Mouse (Mus musculus) lung, embryonic 15.5 days (tissue): ENCODE data around the gene Ubc. TPM values are rescaled to one million over a fixed set of nuclear protein-coding genes. Genes with fewer than 3 reads are reported as not detected.
"Not testable (repeated sequence)": the region's sequence is repeated elsewhere in the genome, so short reads cannot be mapped to it uniquely, and the experiment has no call there.

Experiments
- ATAC-seq: fragments of 200-750 bp; cut with Nextera tagmentation; 2 replicates; pipeline ENCODE4 v1.8.0; 2017; ENCODE audit warnings: moderate number of reproducible peaks, borderline replicate concordance; ENCODE audit not compliant: low FRiP score, low TSS enrichment; ENCODE audit errors: extremely low read depth
- H3K27ac ChIP-seq: fragments of 300-500 bp; sonication (generic); 2 replicates; pipeline ENCODE4 v1.5.1; 2015; ENCODE audit warnings: moderate library complexity, mild to moderate bottlenecking, inconsistent platforms
- H3K27me3 ChIP-seq: fragments of 300-500 bp; sonication (generic); 2 replicates; pipeline ENCODE4 v1.6.1; 2015; ENCODE audit warnings: inconsistent platforms
- H3K36me3 ChIP-seq: fragments of 300-500 bp; sonication (generic); 2 replicates; pipeline ENCODE4 v1.6.1; 2015; ENCODE audit warnings: inconsistent platforms
- H3K4me1 ChIP-seq: fragments of 300-500 bp; sonication (generic); 2 replicates; pipeline ENCODE4 v1.6.1; 2015; ENCODE audit warnings: inconsistent platforms
- H3K4me2 ChIP-seq: fragments of 300-500 bp; sonication (generic); 2 replicates; pipeline ENCODE4 v1.6.1; 2015; ENCODE audit warnings: inconsistent platforms, mild to moderate bottlenecking, moderate library complexity
- H3K4me3 ChIP-seq: fragments of 300-500 bp; sonication (generic); 2 replicates; pipeline ENCODE4 v1.5.1; 2015; ENCODE audit warnings: mild to moderate bottlenecking, inconsistent platforms
- H3K9ac ChIP-seq: fragments of 300-500 bp; sonication (generic); 2 replicates; pipeline ENCODE4 v1.6.1; 2015; ENCODE audit warnings: inconsistent platforms
- H3K9me3 ChIP-seq: fragments of 300-500 bp; sonication (generic); 2 replicates; pipeline ENCODE4 v1.6.1; 2016; ENCODE audit warnings: inconsistent platforms
- WGBS: fragments of 180-500 bp; shearing (Covaris S2); methylation state at CpG from one replicate; pipeline ENCODE4 v1.1.7; 2015; 5-methylcytosine and 5-hydroxymethylcytosine counted together
- polyA plus RNA-seq: library from polyadenylated mRNA; unstranded; fragments of >200 nt; fragmentation: Nextera tagmentation; extraction: Ambion mirVana; gene quantifications from 2 replicates; pipeline ENCODE4 v1.2.1, GENCODE M21; 2015

Ubc gene
- polyA plus RNA-seq, 1 experiment from 2014 or later: 1,218 TPM

DNA sequence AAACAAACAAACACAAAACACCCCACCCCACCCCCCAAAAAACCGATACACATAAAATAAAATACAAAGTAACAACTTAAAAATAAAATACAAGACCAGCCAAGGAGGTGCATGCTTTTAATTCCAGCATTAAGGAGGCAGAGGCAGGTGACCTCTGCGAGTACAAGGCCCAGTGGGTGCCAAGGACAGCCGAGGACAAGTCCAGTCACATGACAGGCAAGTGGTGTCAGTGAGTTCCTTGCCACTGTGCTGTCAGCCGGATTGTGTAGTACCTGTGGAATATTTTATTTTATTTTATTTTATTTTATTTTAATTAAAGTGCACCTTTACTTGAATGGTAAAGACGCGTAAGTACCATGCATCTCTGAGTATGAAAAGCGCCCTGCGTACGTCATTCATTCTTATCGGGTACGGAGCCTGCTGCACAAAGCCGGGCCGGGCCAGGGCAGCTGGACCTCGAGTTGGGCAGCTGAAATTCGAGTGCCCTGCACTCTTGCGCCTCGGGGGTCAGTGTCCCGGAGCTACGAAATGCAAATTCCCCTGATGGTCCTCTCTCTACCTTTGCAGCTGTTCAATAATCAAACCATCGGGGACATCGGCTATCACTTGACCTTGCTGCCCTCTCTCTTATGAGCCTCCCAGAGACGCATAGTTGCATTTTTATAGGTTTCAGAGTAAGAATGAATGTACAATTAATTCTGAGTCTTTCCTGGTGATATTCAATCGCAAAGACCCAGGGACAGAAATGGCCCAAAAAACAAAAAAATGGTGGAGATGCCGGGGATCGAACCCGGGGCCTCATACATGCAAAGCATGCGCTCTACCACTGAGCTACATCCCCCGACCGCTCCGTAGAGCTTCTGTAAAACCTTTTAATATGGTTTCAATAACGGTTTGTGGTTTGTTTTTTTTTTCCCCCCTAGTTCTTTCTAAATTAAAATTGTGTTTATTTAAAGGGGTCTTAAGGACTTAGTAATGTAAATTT is 13.8 kb upstream of the Ubc start:
- no peaks in the 10 kb centered on the region for H3K36me3 ChIP-seq
- no peak overlapping the region for H3K9ac ChIP-seq
- H3K27me3 ChIP-seq: no peaks in the 10 kb centered on the region
- peaks cover 16% of the 10 kb centered on the region for H3K4me1 ChIP-seq
- H3K4me2 ChIP-seq: peak overlapping the region; percentile 84
- 11% methylated on average over 31 of the region's 31 CpGs for WGBS
- no peak overlapping the region for H3K27ac ChIP-seq
- ATAC-seq: no peak
- H3K9me3 ChIP-seq: no peaks in the 10 kb centered on the region
- peak overlapping the region; percentile 53 for H3K4me3 ChIP-seq

DNA sequence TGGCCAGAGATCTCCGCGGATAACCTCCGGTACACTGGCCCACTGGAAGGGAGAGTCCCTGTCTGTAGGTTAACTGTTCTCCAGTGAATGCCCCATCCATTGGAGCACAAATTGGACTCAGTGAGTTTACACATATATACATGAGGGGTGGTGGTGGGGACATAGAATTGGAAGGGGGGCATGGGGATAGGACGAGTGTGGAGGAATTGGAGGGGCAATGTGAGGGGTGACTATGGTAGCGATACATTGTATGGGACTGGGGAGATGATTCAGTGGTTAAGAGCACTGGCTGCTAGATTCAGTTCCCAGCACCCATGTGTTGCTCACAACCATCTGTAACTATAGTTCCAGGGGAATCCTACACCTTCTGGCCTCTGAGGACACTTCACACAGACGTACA is 13.0 kb upstream of the Ubc start:
- Histone ChIP-seq H3K9me3 (no peaks in the 10 kb centered on the region), H3K36me3 (no peaks in the 10 kb centered on the region), H3K4me1 (peaks cover 16% of the 10 kb centered on the region), H3K9ac (no peak overlapping the region), H3K4me3 (no peak overlapping the region), H3K4me2 (peak overlapping the region; percentile 13; the same call in 1 of the 2 replicates), H3K27ac (no peak overlapping the region), H3K27me3 (no peaks in the 10 kb centered on the region)
- ATAC-seq: no peak
- WGBS: 50% methylated on average over 6 of the region's 6 CpGs

DNA sequence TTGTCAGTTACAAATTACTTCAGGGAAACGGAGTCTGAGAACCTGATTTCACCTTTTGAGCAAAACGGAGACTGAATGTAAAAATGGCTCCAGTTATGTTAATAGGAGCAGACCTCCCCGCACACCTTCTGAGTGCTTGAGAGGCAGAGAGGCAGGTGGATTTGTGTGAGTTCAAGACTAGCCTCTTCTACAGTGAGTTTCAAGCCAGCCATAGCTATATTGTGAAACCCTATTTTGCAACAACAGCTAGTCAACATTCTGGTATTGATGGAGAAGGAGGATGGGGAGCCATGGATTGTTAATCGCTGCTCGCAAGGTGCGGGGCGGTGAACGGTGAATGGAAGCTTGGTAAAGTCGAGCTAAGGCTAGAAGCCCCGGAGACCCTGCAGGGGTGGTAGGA is 12.5 kb upstream of the Ubc start:
- no peak for ATAC-seq
- Histone ChIP-seq H3K27me3 (no peaks in the 10 kb centered on the region), H3K4me3 (no peak overlapping the region), H3K27ac (no peak overlapping the region), H3K9ac (no peak overlapping the region), H3K4me1 (peaks cover 15% of the 10 kb centered on the region), H3K9me3 (no peaks in the 10 kb centered on the region), H3K36me3 (no peaks in the 10 kb centered on the region), H3K4me2 (peak overlapping the region; percentile 13; the same call in 1 of the 2 replicates)
- 57% methylated on average over 10 of the region's 10 CpGs for WGBS

DNA sequence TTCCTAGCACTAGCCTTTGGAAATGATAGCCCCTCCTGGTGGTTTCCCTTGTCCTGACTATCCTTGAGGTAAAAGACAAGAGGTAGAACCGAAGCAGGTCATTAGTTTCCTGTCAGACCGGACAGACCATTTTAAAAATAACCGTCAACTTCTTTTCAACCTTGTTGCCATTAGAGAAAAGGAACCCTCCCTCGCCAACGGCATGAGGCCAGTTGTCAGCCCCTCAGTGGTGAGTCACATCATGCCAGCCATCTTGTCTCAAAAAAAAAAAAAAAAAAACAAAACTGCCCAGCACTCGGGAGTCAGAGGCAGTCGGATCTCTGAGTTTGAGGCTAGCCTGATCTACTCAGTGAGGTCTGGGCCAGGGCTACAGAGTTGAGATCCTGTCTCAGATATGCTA is 10.9 kb upstream of the Ubc start:
- H3K4me2 ChIP-seq: no peak overlapping the region
- H3K27me3 ChIP-seq: no peaks in the 10 kb centered on the region
- no peak for ATAC-seq
- H3K9me3 ChIP-seq: no peaks in the 10 kb centered on the region
- H3K4me3 ChIP-seq: no peak overlapping the region
- WGBS: 36% methylated on average over 7 of the region's 7 CpGs
- H3K27ac ChIP-seq: no peak overlapping the region
- H3K4me1 ChIP-seq: 0 out of 2 replicates have a peak, but pooled peaks cover 5% of the 10 kb centered on the region
- no peaks in the 10 kb centered on the region for H3K36me3 ChIP-seq
- no peak overlapping the region for H3K9ac ChIP-seq

DNA sequence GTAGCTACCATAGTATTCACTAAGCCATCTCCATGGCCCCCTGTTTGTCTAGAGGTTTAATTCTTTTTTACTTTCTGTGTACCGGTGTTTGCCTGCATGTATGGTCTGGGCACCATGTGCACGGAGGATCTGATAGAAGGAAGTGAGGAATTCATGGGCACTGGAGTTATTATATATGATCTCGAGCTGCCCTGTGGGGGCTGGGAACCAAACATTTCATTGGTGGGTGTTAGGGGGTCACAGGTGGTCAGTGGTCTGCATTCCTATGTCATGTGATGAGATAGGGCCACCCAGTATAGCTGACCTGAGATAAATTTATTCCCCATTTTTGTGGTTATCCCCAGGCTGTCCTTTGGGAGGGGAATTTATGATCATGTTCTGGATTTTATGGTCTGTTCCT is 5.0 kb upstream of the Ubc start:
- no peaks in the 10 kb centered on the region for H3K9me3 ChIP-seq
- H3K9ac ChIP-seq: no peak overlapping the region
- H3K27me3 ChIP-seq: no peaks in the 10 kb centered on the region
- WGBS: 40% methylated on average over 3 of the region's 3 CpGs
- H3K4me3 ChIP-seq: no peak overlapping the region
- peak overlapping the region; percentile 96; the same call in 1 of the 2 replicates for H3K27ac ChIP-seq
- H3K4me1 ChIP-seq: peaks cover 40% of the 10 kb centered on the region
- H3K4me2 ChIP-seq: no peak overlapping the region
- no peak for ATAC-seq
- H3K36me3 ChIP-seq: no peaks in the 10 kb centered on the region

DNA sequence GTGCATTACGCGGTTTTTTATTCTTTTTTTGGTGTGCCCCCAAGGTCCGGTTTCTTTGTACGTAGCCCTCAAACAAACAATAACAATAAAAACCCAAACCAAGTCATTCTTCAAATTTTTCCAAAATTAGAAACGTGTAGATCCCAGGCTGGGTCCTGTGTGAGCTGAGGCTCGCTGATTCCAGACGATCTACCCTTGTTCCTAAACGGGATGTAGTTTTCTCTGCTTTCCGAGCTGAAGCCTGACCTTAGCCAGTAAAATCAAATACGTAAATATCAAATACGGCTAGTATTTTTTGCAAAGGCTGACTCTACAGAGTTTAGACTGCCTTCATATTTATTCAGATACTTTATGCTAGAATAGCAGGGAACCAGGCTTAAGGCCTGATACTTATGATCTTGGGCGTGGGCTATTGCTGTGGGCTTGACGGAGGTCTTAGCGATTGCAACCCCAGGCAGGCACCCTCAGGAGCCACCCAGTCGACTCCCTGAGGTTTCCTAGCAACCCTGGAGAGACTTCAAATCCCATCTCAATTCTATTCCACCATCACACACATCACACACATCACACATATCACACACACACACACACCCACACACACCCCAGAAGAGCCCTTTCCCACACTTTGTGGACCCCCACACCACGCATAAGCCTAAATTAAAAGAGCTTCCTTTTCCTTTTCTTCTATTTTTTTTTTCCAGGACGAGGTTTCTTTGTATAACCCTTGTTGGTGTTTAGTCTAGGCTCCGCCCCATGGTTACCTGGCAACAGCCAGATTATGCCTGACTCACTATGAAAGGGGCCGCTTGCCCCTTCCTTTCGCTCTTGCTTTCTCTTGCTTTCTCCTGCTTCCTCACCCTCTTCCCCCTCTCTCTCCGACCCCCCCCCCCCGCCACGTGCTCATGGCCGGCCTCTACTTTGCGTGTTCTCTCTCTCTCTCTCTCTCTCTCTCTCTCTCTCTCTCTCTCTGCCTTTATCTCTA is 3.9 kb upstream of the Ubc start:
- peak overlapping the region; percentile 31 for H3K9ac ChIP-seq
- H3K4me1 ChIP-seq: peaks cover 40% of the 10 kb centered on the region

DNA sequence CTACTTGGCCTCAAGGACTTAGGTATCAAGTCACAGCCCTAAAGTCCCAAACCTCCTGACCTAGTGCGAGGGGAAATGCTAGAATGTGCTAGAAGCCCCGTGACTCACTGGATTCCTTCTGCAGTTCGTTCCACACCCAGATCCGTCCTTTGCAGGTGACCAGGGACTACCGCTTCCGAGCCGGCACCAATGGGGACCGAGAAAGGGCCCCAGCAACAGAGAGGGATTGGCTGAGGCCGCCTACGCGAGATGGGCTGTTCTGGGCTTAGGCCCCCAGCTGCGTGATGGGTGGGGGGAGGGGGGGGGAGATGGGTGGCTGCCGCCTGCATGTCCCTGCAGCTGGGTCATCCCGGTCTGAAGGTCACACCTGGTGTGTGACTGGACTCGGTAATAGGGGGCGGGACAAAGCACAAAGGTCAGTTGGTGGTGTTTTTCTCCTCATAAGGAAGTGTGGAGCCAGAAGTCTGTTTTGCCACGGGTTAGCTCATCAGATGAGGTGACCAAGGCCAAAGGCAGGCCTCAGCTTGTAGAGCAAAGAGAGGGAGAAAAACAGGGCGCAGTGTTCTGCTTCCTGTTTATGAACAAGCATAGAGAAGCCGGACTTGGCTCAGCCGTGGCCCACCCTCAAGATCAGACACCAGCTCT is 3.1 kb upstream of the Ubc start:
- Histone ChIP-seq H3K9me3 (no peaks in the 10 kb centered on the region), H3K4me3 (peak overlapping the region; percentile 32), H3K9ac (peak overlapping the region; percentile 31), H3K27ac (peak overlapping the region; percentile 96), H3K4me2 (peak overlapping the region; percentile 56), H3K27me3 (no peaks in the 10 kb centered on the region), H3K4me1 (peaks cover 46% of the 10 kb centered on the region), H3K36me3 (no peaks in the 10 kb centered on the region)
- ATAC-seq: peak; percentile 90
- 1% methylated on average over 20 of the region's 20 CpGs for WGBS

More for the DNA sequence above, 3.9 kb upstream of the Ubc start:
- Histone ChIP-seq H3K27ac (peak overlapping the region; percentile 96), H3K36me3 (no peaks in the 10 kb centered on the region), H3K9me3 (no peaks in the 10 kb centered on the region), H3K4me2 (peak overlapping the region; percentile 56), H3K27me3 (no peaks in the 10 kb centered on the region), H3K4me3 (peak overlapping the region; percentile 32)
- peak; percentile 23; the same call in 1 of the 2 replicates for ATAC-seq
- WGBS: 7% methylated on average over 23 of the region's 25 CpGs

DNA sequence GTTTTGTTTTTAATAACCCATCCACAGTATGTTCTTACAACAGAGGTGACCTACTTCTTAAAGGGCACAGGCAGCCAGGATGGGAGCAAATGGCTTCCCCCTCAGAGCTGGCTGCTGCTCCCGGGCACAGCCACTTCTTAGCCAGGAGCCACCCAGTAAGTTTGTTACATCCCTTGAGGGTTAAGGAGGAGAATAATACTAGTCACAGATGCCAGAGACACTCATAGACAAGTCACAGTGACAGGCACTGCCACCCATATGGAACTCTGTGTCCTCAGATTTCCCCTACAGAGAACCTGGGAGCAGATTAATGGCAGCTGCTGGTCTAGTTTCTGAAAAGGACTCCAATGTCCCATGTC is 2.6 kb upstream of the Ubc start:
- Histone ChIP-seq H3K36me3 (no peaks in the 10 kb centered on the region), H3K9ac (no peak overlapping the region), H3K4me1 (peaks cover 47% of the 10 kb centered on the region), H3K9me3 (no peaks in the 10 kb centered on the region), H3K4me3 (no peak overlapping the region), H3K27ac (peak overlapping the region; percentile 96), H3K4me2 (peak overlapping the region; percentile 56), H3K27me3 (no peaks in the 10 kb centered on the region)
- WGBS: 11% methylated on average over 1 of the region's 1 CpGs
- ATAC-seq: peak; percentile 12

DNA sequence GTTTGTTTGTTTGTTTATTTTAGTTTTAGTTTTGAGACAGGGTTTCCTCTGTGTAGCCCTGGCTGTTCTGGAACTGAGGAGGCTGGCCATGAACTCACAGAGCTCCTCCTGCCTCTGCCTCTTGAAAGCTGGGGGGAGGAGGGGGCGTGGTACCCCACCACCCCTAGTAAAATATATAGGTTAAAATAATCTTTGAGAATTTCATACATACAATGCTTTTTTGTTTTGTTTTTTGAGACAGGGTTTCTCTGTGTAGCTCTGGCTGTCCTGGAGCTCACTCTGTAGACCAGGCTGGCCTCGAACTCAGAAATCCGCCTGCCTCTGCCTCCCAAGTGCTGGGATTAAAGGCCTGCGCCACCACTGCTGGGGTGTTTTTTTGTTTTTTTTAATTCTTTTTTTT is 2.2 kb upstream of the Ubc start:
- H3K9ac ChIP-seq, H3K4me3 ChIP-seq, ATAC-seq, H3K4me2 ChIP-seq, H3K36me3 ChIP-seq, H3K27me3 ChIP-seq, H3K9me3 ChIP-seq: not testable (repeated sequence)
- 94% methylated on average over 4 of the region's 4 CpGs for WGBS
- H3K27ac ChIP-seq: peak overlapping the region; percentile 96
- H3K4me1 ChIP-seq: peaks cover 47% of the 10 kb centered on the region

DNA sequence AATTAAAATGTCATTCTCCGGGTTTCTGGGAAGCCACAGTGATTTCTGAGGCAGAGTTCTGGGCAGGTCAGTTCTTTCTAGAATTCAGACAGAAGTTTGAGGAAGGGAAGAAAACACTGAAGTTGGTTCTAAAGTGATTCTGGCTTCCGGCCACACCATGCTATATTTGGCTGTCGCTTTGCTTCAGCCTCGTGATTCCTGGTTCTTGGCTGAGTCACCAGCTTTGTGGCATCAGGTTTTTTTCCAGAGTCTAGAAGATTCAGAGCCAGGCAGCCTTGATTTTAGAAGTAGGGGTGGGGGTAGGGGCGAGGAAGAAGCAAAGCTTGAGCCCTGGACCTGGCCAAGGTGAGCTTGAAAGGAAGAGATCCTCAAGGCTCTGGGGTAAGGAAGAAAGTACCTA is 1.6 kb upstream of the Ubc start:
- Histone ChIP-seq H3K27ac (peak overlapping the region; percentile 96), H3K9ac (no peak overlapping the region), H3K9me3 (no peaks in the 10 kb centered on the region), H3K4me3 (no peak overlapping the region), H3K36me3 (no peaks in the 10 kb centered on the region), H3K27me3 (no peaks in the 10 kb centered on the region), H3K4me2 (no peak overlapping the region), H3K4me1 (peaks cover 47% of the 10 kb centered on the region)
- ATAC-seq: no peak
- 51% methylated on average over 5 of the region's 5 CpGs for WGBS

DNA sequence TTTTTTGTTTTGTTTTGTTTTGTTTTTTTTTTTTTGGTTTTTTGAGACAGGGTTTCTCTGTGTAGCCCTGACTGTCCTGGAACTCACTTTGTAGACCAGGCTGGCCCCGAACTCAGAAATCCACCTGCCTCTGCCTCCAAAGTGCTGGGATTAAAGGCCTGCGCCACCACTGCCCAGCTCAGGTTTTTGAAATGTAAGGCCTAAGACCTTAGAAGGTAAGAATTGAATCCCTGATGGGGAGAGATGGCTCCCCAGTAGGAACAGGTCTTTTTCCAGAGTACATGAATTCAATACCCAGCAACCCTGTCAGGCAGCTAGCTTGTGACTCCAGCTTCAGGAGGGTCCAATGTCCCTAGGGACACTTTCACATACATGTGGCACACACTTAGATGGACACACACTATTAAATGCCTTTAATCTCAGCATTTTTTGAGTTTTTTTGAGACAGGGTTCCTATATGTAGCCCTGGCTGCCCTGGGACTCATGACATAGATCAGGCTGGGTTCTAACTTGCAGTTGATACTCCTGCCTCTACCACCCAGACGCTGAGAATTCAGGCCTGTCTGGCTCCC is 990 bp upstream of the Ubc start:
- Histone ChIP-seq H3K9ac (no peak overlapping the region), H3K27ac (peak overlapping the region; percentile 96), H3K4me2 (no peak overlapping the region), H3K9me3 (no peaks in the 10 kb centered on the region), H3K36me3 (peaks cover under 1% of the 10 kb centered on the region), H3K4me3 (no peak overlapping the region), H3K27me3 (no peaks in the 10 kb centered on the region), H3K4me1 (peaks cover 47% of the 10 kb centered on the region)
- WGBS: 87% methylated on average over 3 of the region's 3 CpGs
- ATAC-seq: no peak
